Mouse (Mus musculus): Measurements from ENCODE around the gene Akr1b3.

The Akr1b3 gene

GRCm38 (mm10) chr6:34270717-34271116 is 46.6 kb downstream of the Akr1b3 start:
- DNase-seq (ENCODE audit: low read depth, low spot score): no peak

- DNase-seq (ENCODE audit: low read depth, low spot score): no peak
These were observed 58.7 kb downstream of the Akr1b3 start for GRCm38 (mm10) chr6:34258546-34258945.
